Mouse (Mus musculus): Measurements from ENCODE around the gene Sympk. TPM values are rescaled to one million over a fixed set of nuclear protein-coding genes. Genes with fewer than 3 reads are reported as not detected.

Gene Sympk
- polyA plus RNA-seq, 1 experiment from 2014 or later: 18.7 TPM

DNA sequence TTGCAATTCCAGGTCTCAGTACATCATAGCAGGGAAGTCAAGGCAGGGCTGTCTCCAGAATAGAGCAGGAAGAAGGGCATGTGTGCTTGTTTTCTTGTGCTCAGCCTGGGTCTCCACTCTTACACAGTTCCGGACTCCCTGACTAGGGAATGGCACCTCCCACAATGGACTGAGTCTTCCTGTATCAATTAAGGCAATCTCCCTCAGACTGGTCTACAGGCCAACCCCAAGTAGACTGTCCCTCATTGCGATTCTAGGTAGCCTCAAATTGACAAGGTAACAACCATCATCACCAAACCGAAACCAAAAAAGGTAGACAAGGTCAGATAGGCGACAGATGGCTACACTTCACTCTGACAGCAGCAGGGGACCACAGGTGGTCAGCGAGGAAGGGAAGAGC is 51.1 kb downstream of the Sympk start:
- ATAC-seq (ENCODE audit: low FRiP score) (no peak), DNase-seq (ENCODE audit: low spot score) (no peak)
- peak overlapping the region; percentile 46 for H3K9ac ChIP-seq
- peaks cover 24% of the 10 kb centered on the region for H3K36me3 ChIP-seq (replicated peaks; ENCODE audit: control insufficient read depth, insufficient read depth)
- H3K4me3 ChIP-seq (replicated peaks; ENCODE audit: low read length): peak overlapping the region; percentile 94
- no peaks in the 10 kb centered on the region for H3K9me3 ChIP-seq (ENCODE audit: control insufficient read depth, low read length)
- peak overlapping the region; percentile 98 for H3K4me2 ChIP-seq (replicated peaks)
- H3K27ac ChIP-seq: peak overlapping the region; percentile 64
- H3K4me1 ChIP-seq (replicated peaks; ENCODE audit: control insufficient read depth, insufficient read depth, low read length): peaks cover 22% of the 10 kb centered on the region
- no peaks in the 10 kb centered on the region for H3K27me3 ChIP-seq (ENCODE audit: control insufficient read depth, insufficient read depth, low read length)
- WGBS: 61% methylated on average over 5 of the region's 5 CpGs

DNA sequence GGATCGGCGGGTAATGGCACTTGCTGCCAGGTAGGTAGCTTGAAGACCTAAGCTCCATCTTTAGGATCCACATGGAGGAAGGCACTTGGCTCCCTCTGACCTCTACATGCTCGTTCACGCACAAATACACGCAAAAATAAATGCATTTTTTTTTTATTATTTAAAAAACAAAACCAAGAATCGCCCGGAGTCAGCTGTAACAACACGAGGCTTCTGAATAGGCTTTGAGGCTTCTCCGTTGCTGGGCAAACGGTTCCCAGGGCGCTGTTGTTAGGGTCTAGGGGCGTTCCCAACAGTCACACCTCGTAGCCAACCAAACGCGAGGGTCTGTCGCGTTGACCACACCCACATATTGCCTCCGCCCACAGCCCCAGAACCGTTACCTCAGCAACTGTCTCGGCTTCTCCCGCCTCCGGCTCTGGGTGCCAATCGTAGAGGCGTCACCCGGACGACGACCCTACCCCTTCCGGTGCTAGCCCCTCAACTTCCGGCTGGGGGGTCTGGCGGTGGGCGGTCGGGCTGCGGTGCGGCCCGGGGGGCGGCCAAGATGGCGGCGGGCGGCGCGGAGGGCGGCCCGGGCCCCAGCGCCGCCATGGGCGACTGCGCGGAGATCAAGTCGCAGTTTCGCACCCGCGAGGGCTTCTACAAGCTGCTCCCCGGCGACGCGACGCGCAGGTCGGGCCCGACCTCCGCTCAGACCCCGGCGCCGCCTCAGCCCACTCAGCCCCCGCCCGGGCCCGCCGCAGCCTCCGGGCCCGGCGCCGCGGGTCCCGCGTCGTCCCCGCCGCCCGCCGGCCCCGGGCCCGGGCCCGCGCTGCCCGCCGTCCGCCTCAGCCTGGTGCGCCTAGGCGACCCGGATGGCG is 51.8 kb downstream of the Sympk start, which contains the start of gene Dmwd:
Dmwd (plus strand) TSS at position 505 of the 863 bp plus-strand sequence.
- Histone ChIP-seq H3K9me3 (ENCODE audit: control insufficient read depth, low read length) (no peaks in the 10 kb centered on the region), H3K4me1 (replicated peaks; ENCODE audit: control insufficient read depth, insufficient read depth, low read length) (peaks cover 22% of the 10 kb centered on the region), H3K9ac (peak within 1 kb of the TSS; percentile 99), H3K27ac (peak within 1 kb of the TSS; percentile 80), H3K4me2 (replicated peaks) (peak within 1 kb of the TSS; percentile 98), H3K27me3 (ENCODE audit: control insufficient read depth, insufficient read depth, low read length) (no peaks in the 10 kb centered on the region), H3K36me3 (replicated peaks; ENCODE audit: control insufficient read depth, insufficient read depth) (peaks cover 31% of the 10 kb centered on the region), H3K4me3 (replicated peaks; ENCODE audit: low read length) (peak within 1 kb of the TSS; percentile 94)
- peak; percentile 98 for ATAC-seq (ENCODE audit: low FRiP score)
- peak; percentile 98 for DNase-seq (ENCODE audit: low spot score)
- WGBS: 1% methylated on average over 58 of the region's 91 CpGs

DNA sequence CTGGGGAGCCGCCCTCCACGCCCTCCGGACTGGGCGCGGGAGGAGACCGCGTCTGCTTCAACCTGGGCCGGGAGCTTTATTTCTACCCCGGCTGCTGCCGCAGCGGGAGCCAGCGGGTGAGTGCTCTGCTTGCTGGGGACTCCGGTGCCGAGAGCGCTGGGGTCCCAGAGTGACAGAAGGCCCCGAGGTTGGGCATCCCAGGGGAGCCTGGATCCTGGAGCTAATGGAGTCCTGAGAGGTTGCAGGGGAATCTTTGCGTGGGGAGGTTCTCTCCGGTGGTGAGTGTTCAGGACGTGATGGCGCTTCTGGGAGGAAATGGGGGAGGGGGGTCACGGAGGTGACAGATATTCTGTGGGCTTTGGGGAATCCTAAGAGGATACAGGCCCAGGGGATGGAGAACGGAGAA is 52.4 kb downstream of the Sympk start:
- Histone ChIP-seq H3K4me2 (replicated peaks) (peak overlapping the region; percentile 98), H3K9ac (peak overlapping the region; percentile 99), H3K27ac (peak overlapping the region; percentile 80), H3K4me3 (replicated peaks; ENCODE audit: low read length) (peak overlapping the region; percentile 94), H3K9me3 (ENCODE audit: control insufficient read depth, low read length) (no peaks in the 10 kb centered on the region), H3K4me1 (replicated peaks; ENCODE audit: control insufficient read depth, insufficient read depth, low read length) (peaks cover 22% of the 10 kb centered on the region), H3K36me3 (replicated peaks; ENCODE audit: control insufficient read depth, insufficient read depth) (peaks cover 37% of the 10 kb centered on the region), H3K27me3 (ENCODE audit: control insufficient read depth, insufficient read depth, low read length) (no peaks in the 10 kb centered on the region)
- DNase-seq (ENCODE audit: low spot score) (no peak), ATAC-seq (ENCODE audit: low FRiP score) (no peak; the same call in 1 of the 2 replicates)
- under 1% methylated on average over 22 of the region's 22 CpGs for WGBS

DNA sequence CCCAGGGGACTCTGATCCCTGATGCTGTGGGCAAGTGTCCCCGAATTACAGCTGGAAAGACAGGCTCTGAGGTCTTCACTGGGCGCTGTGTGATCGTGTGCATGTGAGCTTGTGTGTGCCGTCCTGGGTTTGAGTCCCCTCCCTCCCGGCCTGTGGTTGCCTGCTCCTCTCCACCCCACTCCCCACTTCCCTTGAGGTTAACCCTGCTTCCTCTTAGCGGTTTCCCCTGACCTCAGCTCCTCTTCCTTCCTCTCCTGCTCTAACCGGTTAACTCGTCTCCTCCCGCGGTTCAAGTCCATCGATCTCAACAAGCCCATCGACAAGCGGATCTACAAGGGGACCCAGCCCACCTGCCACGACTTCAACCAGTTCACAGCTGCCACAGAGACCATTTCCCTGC is 53.6 kb downstream of the Sympk start:
- Histone ChIP-seq H3K36me3 (replicated peaks; ENCODE audit: control insufficient read depth, insufficient read depth) (peaks cover 49% of the 10 kb centered on the region), H3K9me3 (ENCODE audit: control insufficient read depth, low read length) (no peaks in the 10 kb centered on the region), H3K27me3 (ENCODE audit: control insufficient read depth, insufficient read depth, low read length) (no peaks in the 10 kb centered on the region), H3K9ac (peak overlapping the region; percentile 99; the same call in 1 of the 2 replicates), H3K4me2 (replicated peaks) (peak overlapping the region; percentile 98), H3K4me3 (replicated peaks; ENCODE audit: low read length) (peak overlapping the region; percentile 94; the same call in 1 of the 2 replicates), H3K27ac (no peak overlapping the region), H3K4me1 (replicated peaks; ENCODE audit: control insufficient read depth, insufficient read depth, low read length) (peaks cover 22% of the 10 kb centered on the region)
- DNase-seq (ENCODE audit: low spot score): no peak
- no peak for ATAC-seq (ENCODE audit: low FRiP score)
- WGBS: 83% methylated on average over 14 of the region's 14 CpGs

DNA sequence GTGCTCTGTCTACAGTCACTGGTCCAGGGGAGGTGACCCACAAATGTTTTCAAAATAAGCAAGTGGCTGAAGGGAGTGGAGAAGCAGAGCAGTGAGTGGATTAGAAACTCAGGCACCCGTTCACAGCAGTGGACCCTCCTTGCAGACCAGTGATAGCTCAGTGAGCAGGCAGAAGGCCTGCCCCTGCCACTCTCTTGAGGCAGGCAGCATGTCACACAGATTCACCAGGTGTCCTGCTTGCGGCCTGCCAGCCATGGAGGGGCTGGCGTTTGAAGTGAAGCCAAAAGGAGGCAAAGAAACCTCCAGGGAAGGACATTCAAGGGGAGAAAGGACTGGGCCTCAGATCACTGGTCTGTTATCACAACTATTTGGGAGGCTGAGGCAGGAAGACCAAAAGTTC is 54.6 kb downstream of the Sympk start:
- Histone ChIP-seq H3K4me2 (replicated peaks) (no peak overlapping the region), H3K27ac (no peak overlapping the region), H3K4me1 (replicated peaks; ENCODE audit: control insufficient read depth, insufficient read depth, low read length) (peaks cover 22% of the 10 kb centered on the region), H3K9ac (no peak overlapping the region), H3K9me3 (ENCODE audit: control insufficient read depth, low read length) (no peaks in the 10 kb centered on the region), H3K4me3 (replicated peaks; ENCODE audit: low read length) (no peak overlapping the region), H3K27me3 (ENCODE audit: control insufficient read depth, insufficient read depth, low read length) (no peaks in the 10 kb centered on the region), H3K36me3 (replicated peaks; ENCODE audit: control insufficient read depth, insufficient read depth) (peaks cover 54% of the 10 kb centered on the region)
- ATAC-seq (ENCODE audit: low FRiP score) (no peak), DNase-seq (ENCODE audit: low spot score) (no peak)
- 91% methylated on average over 3 of the region's 3 CpGs for WGBS

DNA sequence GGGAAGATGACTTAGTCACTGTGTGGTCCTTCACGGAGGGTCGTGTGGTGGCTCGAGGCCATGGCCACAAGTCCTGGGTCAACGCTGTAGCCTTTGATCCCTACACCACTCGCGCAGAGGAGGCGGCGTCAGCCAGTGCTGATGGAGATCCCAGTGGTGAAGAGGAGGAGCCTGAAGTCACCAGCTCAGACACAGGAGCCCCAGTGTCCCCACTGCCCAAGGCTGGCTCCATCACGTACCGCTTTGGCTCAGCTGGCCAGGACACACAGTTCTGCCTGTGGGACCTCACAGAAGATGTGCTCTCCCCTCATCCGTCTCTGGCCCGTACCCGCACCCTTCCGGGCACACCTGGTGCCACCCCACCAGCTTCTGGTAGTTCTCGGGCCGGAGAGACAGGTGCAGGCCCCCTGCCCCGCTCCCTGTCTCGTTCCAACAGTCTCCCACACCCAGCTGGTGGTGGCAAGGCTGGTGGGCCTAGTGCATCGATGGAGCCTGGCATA is 56.3 kb downstream of the Sympk start:
- Histone ChIP-seq H3K27me3 (ENCODE audit: control insufficient read depth, insufficient read depth, low read length) (no peaks in the 10 kb centered on the region; the same call in 1 of the 2 replicates), H3K4me3 (replicated peaks; ENCODE audit: low read length) (no peak overlapping the region), H3K4me2 (replicated peaks) (no peak overlapping the region), H3K9me3 (ENCODE audit: control insufficient read depth, low read length) (no peaks in the 10 kb centered on the region), H3K27ac (no peak overlapping the region), H3K9ac (no peak overlapping the region), H3K4me1 (replicated peaks; ENCODE audit: control insufficient read depth, insufficient read depth, low read length) (peaks cover 18% of the 10 kb centered on the region), H3K36me3 (replicated peaks; ENCODE audit: control insufficient read depth, insufficient read depth) (peaks cover 58% of the 10 kb centered on the region)
- no peak for ATAC-seq (ENCODE audit: low FRiP score)
- 88% methylated on average over 19 of the region's 19 CpGs for WGBS
- DNase-seq (ENCODE audit: low spot score): no peak

DNA sequence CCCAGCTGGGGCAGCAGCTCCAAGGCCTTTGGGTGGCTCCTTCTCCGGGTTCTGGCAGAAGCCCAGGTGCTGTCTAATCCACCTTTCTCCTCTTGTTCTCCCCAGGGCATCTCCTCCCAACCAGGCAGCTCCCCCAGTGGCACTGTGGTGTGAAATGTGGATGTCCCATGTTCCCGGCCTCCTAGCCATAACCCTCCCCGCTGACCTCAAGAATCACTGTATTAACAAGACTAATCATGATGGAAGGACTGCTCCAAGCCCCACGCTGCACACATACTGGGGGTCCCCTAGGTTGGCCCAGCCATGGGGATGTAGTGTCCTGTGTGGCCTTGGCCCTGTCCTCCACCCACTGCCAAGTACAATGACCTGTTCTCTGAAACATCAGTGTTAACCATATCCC is 58.0 kb downstream of the Sympk start:
- 94% methylated on average over 4 of the region's 4 CpGs for WGBS
- DNase-seq (ENCODE audit: low spot score): no peak
- no peak overlapping the region for H3K9ac ChIP-seq
- ATAC-seq (ENCODE audit: low FRiP score): no peak
- H3K36me3 ChIP-seq (replicated peaks; ENCODE audit: control insufficient read depth, insufficient read depth): peaks cover 64% of the 10 kb centered on the region
- H3K4me3 ChIP-seq (replicated peaks; ENCODE audit: low read length): no peak overlapping the region
- H3K4me2 ChIP-seq (replicated peaks): no peak overlapping the region
- H3K9me3 ChIP-seq (ENCODE audit: control insufficient read depth, low read length): no peaks in the 10 kb centered on the region
- H3K4me1 ChIP-seq (replicated peaks; ENCODE audit: control insufficient read depth, insufficient read depth, low read length): peaks cover 11% of the 10 kb centered on the region
- H3K27ac ChIP-seq: no peak overlapping the region
- H3K27me3 ChIP-seq (ENCODE audit: control insufficient read depth, insufficient read depth, low read length): no peaks in the 10 kb centered on the region; the same call in 1 of the 2 replicates

DNA sequence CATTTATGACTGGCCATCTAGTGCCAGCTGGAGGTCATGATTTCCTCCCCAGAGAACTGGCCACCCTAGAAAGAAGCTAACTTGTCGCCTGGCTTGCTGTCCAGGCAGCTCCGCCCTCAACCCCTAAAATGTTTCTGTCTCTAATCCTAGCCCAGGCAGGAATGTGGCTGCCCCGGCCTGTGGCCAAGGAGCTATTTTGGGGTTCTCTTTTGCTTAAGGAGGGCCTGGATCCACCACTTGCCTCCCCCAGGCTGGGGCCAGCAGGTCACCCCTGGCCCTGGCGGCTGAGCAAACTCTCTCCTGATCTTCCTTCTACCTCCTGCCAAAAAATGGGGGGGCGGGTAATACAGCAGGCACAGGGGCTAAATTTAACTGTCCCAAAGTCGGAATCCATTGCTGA is 58.9 kb downstream of the Sympk start:
- Histone ChIP-seq H3K4me1 (replicated peaks; ENCODE audit: control insufficient read depth, insufficient read depth, low read length) (peaks cover 2% of the 10 kb centered on the region; the same call in 1 of the 2 replicates), H3K27me3 (ENCODE audit: control insufficient read depth, insufficient read depth, low read length) (no peaks in the 10 kb centered on the region; the same call in 1 of the 2 replicates), H3K9ac (no peak overlapping the region), H3K4me2 (replicated peaks) (no peak overlapping the region), H3K9me3 (ENCODE audit: control insufficient read depth, low read length) (no peaks in the 10 kb centered on the region), H3K27ac (no peak overlapping the region), H3K4me3 (replicated peaks; ENCODE audit: low read length) (no peak overlapping the region), H3K36me3 (replicated peaks; ENCODE audit: control insufficient read depth, insufficient read depth) (peaks cover 70% of the 10 kb centered on the region)
- 66% methylated on average over 6 of the region's 6 CpGs for WGBS
- ATAC-seq (ENCODE audit: low FRiP score) (no peak), DNase-seq (ENCODE audit: low spot score) (no peak)

DNA sequence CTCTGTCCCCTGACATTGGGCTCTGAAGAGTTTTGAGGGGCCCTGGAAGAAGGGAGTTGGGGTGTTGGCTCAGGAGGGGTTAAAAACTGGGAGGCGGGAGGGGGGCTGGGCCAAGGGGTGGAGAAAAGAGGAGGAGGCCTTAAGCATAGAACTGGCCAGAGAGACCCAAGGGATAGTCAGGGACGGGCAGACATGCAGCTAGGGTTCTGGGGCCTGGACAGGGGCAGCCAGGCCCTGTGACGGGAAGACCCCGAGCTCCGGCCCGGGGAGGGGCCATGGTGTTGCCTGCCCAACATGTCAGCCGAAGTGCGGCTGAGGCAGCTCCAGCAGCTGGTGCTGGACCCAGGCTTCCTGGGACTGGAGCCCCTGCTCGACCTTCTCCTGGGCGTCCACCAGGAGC is 59.5 kb downstream of the Sympk start, which contains the start of gene Dmpk:
Dmpk (plus strand) TSS at position 149 of the 400 bp plus-strand sequence.
- H3K4me1 ChIP-seq (replicated peaks; ENCODE audit: control insufficient read depth, insufficient read depth, low read length): no peaks in the 10 kb centered on the region
- ATAC-seq (ENCODE audit: low FRiP score) (no peak), DNase-seq (ENCODE audit: low spot score) (no peak)
- 49% methylated on average over 9 of the region's 10 CpGs for WGBS
- no peak within 1 kb of the TSS for H3K4me3 ChIP-seq (replicated peaks; ENCODE audit: low read length)
- no peak within 1 kb of the TSS for H3K9ac ChIP-seq
- no peaks in the 10 kb centered on the region for H3K9me3 ChIP-seq (ENCODE audit: control insufficient read depth, low read length)
- no peaks in the 10 kb centered on the region; the same call in 1 of the 2 replicates for H3K27me3 ChIP-seq (ENCODE audit: control insufficient read depth, insufficient read depth, low read length)
- no peak within 1 kb of the TSS for H3K27ac ChIP-seq
- no peak within 1 kb of the TSS for H3K4me2 ChIP-seq (replicated peaks)
- H3K36me3 ChIP-seq (replicated peaks; ENCODE audit: control insufficient read depth, insufficient read depth): peaks cover 70% of the 10 kb centered on the region
